Comparison of ENCODE assay signal across 8 mouse cellular contexts in genomic region chr3:95015337-95015872, GRCm38 (mm10). TPM values are rescaled to one million over a fixed set of nuclear protein-coding genes. Genes with fewer than 3 reads are reported as not detected.
DNase-seq lines count a peak whose midpoint lies in the region; ATAC-seq lines count a peak whose summit lies in the region.

Zfp687 (minus strand) TSS chr3:95015448.

- peak within 1 kb of the TSS; percentile 94 for H3K27ac ChIP-seq in hindbrain, embryonic 12.5 days

- H3K9ac ChIP-seq in hindbrain, embryonic 12.5 days = peak within 1 kb of the TSS; percentile 82

- no peaks in the 10 kb centered on the region for H3K9me3 ChIP-seq in hindbrain, embryonic 12.5 days (replicated peaks)

- under 1% methylated on average over 26 of the region's 37 CpGs for WGBS in hindbrain, embryonic 12.5 days

- peak; percentile 99 for ATAC-seq in hindbrain, embryonic 12.5 days (ENCODE audit: low FRiP score)

- H3K4me2 ChIP-seq in hindbrain, embryonic 12.5 days (replicated peaks) = peak within 1 kb of the TSS; percentile 94

- H3K4me1 ChIP-seq in hindbrain, embryonic 12.5 days = peaks cover 24% of the 10 kb centered on the region

- DNase-seq in NIH3T3 (ENCODE audit: low read depth) = peak; percentile 99
- DNase-seq in cerebellum, postnatal 10 days = peak; percentile 100
- peak; percentile 99 to 100 for DNase-seq in frontal cortex, postnatal 10 days (ENCODE audit: low spot score in 2 of 2)
- DNase-seq in layer of hippocampus, postnatal 14 days (ENCODE audit: low spot score in 2 of 2) = peak; percentile 100
- peak; percentile 100 for DNase-seq in lung, postnatal 14 days
- DNase-seq in retina, adult 2 months (ENCODE audit: low read depth, low spot score) = peak; percentile 99
- DNase-seq in thymus, postnatal 36 days = peak; percentile 99

- peak within 1 kb of the TSS; percentile 77 for H3K4me3 ChIP-seq in hindbrain, embryonic 12.5 days

- no peaks in the 10 kb centered on the region for H3K27me3 ChIP-seq in hindbrain, embryonic 12.5 days

- peaks cover 19% of the 10 kb centered on the region for H3K36me3 ChIP-seq in hindbrain, embryonic 12.5 days

RNA-seq across cellular contexts. Expression of gene Zfp687, which starts in this region (rescaled TPM):
- 31.8 and 32.8 TPM in 2 replicates for polyA plus RNA-seq in hindbrain, embryonic 12.5 days (2016; fragmentation: Nextera tagmentation; extraction: Ambion mirVana)
- total RNA-seq in layer of hippocampus, postnatal 14 days (2021) = 10 to 100 TPM; 26.6 to 28.6 TPM

Comparison
In these comparisons a context has a peak if more than half of its experiments do, and no peak if none do; other contexts are left out.
1. Peak in every context shown above with its lines: DNase-seq, ATAC-seq, H3K4me3 ChIP-seq and H3K27ac ChIP-seq.